Mouse (Mus musculus) urinary bladder, postnatal 25 days (tissue): Measurements from ENCODE around the gene Dnajc2.

Experiments
- DNase-seq: peaks from one replicate; pipeline ENCODE4 v3.0.0; 2022; ENCODE audit warnings: low spot score

The Dnajc2 gene

DNA sequence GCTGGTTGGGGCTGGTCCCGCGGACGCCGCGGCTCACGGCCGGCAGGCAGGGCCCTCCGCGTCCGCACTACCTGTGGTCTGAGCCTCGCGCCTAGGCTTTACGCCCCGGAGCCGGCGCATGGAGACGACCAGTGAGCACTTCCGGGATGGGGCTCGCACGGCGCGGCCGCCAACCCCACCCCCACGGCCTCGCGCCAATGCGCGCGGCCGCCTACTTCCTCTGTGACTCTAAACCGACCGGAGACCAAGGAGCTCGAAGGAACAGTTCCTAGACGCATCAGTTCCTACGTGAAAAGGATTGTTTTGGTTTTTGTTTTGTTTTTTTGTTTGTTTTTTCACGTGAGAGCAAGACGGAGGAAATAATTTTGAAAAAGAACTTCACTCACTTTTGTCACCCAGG is at the start of gene Dnajc2, which contains the start of gene Psmc2:
Gene Dnajc2 (minus strand): TSS at position 199 of the 400 bp plus-strand sequence.
Gene Psmc2 (plus strand): TSS at position 231 of the 400 bp plus-strand sequence.
- DNase-seq: peak; percentile 85

DNA sequence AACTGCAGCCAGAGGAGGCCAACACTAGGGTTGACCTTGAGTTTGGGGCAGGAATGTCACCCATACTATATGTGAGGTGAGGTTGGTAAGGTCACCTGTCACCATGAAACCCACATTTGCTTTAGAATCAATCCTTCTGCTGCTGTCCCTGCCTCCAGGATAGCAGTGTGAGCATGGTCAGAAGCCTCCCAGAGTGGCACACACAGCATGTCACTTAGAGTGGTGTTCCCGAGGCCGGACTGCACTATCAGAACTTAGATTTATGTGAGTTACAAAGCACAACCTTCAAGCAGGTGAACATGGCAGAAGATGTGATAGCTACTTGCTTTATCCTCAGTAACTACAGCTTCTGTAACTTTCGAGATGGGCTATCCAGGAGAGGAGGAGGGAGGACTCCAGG is 46.7 kb upstream of the Dnajc2 start:
- no peak for DNase-seq

DNA sequence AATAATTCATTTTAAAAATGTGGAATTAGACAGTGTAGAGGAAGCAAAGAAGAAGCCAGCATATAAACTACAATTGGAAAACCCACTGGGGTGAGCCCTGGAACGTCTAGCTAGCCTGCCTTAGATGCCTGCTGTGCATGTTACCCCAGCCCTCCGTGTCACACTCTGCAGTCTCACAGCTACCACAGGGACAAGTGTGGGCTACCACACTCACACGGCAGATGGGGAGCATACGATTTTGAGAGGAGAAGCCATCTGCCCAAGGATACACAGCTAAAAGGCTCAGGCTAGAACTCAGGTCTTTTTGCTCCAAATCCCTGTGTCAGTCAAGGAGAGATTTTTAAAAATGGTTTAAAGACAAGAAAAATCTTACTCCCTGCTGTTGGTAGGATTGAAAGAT is 43.8 kb upstream of the Dnajc2 start:
- no peak for DNase-seq

GRCm38 (mm10) chr5:21827643-21828042 is 42.6 kb upstream of the Dnajc2 start:
- no peak for DNase-seq

DNA sequence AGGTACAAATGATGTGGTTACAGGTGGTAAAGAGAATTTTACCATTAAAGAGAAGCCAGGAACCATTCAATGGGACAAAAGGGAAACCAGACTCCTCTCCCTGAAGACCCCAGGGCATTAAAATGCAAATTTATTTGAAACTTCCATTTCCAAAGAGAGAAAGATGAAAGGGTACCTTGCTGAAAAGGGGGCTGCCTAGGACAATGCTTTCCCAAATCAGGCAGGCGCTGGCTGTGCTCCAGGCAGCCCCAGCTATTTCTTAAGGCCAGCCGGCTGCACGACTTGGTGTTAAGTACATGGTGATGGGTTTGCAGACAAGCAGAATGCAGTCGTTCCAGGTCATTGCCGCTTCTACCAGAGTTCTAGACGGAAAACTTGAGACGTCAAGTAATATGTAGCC is 41.3 kb upstream of the Dnajc2 start:
- no peak for DNase-seq

DNA sequence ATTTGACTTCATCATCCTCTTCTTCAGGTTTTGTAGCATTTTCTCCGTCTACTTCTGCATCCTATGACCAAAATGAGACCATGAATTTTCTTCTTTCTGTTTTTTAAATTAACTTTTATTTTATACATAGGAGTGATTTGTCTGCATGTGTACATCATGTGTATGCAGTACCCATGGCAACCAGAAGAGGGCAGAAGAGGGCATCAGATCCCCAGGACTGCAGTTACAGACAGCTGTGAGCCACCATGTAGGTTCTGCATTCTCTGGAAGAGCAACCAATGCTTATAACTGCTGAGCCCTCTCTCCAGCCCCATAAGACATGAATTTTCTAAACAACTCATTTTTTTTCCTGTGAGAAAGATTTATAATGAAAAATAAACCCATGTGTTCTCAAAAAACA is 28.9 kb upstream of the Dnajc2 start:
- DNase-seq: peak; percentile 13

DNA sequence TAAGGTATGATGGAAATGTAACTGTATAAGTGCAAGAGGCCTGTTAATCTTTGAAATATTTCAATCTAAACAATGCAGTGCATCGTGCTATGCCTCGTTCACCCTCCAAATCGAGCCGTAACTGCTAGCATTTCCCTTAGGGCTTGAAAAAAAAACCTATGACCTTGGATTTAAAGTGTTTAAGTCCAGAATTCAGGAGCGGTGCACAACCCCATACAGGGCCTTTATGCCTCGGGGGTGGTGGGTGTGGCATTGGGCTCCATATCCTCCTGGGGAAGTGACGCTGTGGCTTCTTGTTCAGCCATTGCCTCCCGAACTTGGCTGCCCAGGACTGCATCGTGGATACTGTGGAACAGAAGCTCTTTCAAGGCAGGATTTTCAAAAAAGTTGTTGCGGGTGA is 25.9 kb upstream of the Dnajc2 start:
- no peak for DNase-seq

DNA sequence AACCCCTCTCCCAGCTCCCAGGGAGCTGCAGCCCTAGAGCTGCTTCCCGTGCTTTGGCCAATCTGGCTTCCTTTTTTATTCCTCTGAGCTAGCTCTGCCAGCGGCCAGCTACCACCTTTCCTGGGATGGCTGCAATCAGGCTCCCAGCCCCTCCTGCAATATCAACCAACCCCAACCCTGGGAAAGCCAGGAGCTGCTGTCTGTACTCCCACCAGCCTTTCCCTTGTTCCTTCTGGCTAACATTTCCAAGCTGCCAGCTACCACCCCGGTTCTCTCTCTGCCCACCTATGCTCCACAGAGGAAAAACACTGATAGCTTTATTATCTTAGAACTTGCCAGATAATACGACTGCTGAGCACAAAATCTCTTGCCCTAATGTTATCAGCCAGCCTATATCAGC is 19.8 kb upstream of the Dnajc2 start:
- no peak for DNase-seq

DNA sequence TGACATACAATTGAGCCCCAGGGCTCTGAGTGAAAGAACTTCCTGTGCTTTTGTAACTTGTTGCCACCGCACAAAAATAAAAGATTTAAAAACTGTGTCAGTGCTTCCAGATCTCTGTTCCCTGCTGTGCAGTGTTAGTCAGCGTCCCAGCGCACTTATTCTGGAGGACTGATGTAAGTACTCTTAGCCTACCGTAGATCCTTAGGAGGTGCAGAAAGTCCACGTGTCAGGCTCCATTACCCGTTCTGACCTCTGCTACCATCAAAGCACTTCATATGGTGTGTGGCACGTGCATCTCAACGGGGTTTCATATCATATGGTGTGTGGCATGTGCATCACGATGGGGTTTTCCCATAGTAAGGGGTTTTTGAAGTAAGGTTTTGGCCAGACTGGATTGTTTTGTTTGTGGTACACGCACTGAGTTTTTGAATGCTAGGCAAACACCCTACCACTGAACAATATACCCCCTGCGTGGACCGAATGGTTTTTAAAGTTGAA is 18.7 kb upstream of the Dnajc2 start:
- DNase-seq: no peak

GRCm38 (mm10) chr5:21802907-21803306 is 17.9 kb upstream of the Dnajc2 start:
- DNase-seq: no peak

GRCm38 (mm10) chr5:21792166-21792565 is 7.1 kb upstream of the Dnajc2 start:
- DNase-seq: no peak

DNA sequence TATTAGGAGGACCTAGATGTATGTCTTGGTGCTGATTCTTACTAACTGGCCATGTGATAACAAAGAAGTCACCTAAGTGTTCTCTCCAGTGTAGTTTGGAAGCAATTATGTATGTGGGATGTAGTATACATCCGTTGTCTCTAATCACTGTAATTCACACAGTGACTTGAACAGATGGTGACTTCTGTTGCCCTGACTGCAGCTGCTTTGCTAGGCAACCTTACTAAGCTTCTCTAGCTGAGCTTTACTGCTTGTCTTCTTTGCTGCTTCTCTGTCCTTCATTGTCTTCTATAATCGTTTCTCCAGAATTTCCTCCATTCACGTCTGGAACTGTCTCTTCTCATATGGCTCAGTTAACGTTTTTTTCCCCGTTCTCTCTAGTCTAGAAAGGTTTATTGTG is 4.0 kb upstream of the Dnajc2 start:
- DNase-seq: no peak

DNA sequence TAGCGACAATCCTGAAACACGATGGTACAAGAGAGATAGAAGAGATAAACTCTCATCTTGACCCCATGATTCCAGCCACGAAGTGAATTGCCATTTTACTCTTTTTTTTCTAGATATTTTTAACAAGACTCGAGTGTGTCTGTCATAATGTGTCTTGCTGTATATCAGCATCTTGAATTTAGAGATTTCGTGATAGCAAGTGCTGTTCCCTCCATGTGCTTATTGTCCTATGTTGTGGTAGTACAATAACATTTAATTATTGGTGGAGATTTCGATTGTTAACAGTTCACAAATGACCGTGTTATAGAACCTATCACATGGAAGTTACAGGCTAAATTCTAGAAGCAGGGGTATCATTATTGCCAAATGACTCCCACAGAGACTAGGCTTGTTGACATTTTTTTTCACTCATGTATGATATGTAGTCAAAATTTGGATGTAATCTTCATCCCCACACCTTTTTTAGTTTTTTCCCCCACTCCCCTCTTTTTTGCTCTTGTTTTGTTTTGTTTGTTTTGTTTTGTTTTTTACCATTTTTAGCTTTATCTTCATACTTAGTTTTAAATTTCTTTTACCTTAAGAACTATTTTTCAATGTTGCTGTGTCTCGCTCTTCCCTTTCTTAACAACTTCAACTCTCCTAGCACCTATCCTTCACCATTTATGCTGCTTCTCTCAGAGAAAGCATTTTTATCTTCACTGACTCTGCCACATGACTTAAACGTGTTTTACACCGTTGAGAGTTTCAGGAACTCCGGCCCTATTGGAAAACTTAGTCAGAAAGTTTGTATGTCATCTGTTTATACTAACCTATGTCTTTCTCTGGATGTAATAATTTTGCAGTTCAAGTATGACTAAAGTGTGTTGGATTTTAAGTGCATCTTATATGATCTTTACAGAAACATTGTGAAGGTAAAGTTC is 2.4 kb upstream of the Dnajc2 start:
- DNase-seq: no peak

GRCm38 (mm10) chr5:21786258-21787185 is 1.5 kb upstream of the Dnajc2 start:
- DNase-seq: peak; percentile 91

DNA sequence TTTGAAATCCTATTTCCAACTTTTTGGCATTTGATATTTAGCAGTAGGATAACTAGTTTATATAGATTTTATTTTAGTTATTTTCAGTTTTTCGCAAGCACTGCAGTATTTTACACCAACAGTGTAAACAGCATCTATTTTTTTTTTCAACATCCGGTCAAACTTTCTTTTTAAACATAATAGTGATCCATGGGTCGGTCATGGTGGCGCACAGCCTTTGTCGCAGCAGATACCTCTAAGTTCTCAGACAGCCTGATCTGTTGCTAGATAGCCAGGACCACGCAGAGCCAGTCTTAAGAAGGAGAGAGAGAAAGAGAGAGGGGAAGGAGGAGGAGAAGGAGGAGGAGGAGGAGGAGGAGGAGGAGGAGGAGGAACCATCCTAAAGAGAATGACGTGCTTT is 725 bp upstream of the Dnajc2 start:
- no peak for DNase-seq

DNA sequence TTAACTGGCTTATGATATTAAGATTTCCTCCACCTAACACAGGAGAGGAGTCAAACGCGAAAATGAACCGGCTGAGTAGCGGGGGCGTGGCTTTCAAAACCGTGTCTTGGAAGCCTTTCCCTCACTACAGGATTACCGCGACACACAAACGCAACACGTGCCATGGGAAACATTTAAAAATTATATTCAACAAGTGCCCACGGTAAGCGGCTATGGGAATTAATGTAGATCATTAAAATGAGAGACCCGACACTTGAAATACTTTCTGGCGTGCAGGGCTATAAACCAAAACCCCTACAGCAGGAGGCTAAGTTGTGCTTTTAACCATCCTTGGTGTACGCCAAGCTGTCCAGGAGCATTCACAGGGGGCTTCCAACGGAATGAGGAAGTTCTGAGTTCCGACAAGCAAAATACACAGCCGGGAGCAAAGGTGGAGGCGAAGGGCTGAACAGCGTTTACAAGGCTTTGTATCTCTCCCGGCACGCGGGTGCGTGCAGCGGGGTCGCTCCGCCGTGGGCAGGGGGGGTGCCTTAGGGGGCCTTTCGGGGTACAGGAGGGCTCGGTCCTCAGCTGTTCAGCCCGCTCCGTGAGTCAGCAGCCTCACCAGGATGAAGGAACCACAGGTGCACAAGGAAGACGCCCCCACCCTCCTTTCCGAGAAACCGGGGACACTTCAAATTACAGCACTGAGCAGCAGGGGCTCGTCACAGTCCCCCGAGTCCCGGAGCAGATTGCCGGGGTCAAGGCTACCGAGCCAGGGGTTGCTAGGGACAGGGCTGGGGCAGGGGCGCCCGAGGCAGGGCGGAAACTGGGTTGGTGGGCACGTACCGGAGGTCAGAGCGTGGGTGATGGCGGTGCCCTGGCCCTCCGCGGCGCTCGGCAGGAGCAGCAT is 644 bp downstream of the Dnajc2 start:
- peak; percentile 11 for DNase-seq

- DNase-seq: no peak
These were observed 8.6 kb downstream of the Dnajc2 start for GRCm38 (mm10) chr5:21776491-21776890.

GRCm38 (mm10) chr5:21769841-21770240 is 15.2 kb downstream of the Dnajc2 start:
- no peak for DNase-seq

- DNase-seq: no peak
These were observed 16.5 kb downstream of the Dnajc2 start for GRCm38 (mm10) chr5:21768506-21768905.

DNA sequence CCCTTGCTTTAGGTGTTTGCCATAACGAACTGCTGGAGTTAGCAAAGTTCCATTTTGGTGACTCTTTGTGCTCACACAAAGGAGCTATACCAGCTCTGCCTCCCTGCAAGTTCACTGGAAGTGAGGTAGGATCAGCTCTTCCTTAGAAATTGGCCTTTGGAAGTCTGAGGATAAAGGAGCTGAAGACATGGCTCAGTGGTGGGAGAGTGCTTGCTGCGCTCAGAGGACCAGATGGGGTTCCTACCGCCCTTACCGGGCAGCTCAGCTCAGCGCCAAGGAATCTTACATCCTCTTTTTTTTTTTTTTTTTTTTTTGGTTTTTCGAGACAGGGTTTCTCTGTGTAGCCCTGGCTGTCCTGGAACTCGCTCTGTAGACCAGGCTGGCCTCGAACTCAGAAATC is 39.1 kb downstream of the Dnajc2 start:
- DNase-seq: no peak

DNA sequence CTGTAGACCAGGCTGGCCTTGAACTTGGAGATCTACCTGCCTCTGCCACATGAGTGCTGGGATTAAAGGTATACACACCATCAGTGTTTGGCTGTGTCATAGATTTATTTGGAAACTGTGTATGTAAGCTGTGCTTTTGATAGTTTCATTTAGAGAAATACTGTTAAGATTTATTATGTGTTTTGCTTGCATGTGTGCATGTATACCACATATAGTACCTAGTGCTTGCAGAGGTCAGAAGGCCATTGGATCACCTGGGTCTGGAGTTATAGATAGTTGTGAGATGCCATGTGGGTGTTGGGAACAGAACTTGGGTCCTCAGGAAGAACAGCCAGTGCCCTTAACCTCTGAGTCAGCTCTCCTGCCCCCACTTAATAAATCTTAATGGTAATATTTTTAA is 40.4 kb downstream of the Dnajc2 start:
- no peak for DNase-seq

GRCm38 (mm10) chr5:21743606-21744005 is 41.4 kb downstream of the Dnajc2 start:
- DNase-seq: no peak
